Mouse (Mus musculus) neural tube, embryonic 15.5 days (tissue): ENCODE results near the gene Endog. TPM values are rescaled to one million over a fixed set of nuclear protein-coding genes. Genes with fewer than 3 reads are reported as not detected.

Experiments
- ATAC-seq: fragments of 200-750 bp; cut with Nextera tagmentation; 2 replicates; pipeline ENCODE4 v1.8.0; 2017; ENCODE audit warnings: mild to moderate bottlenecking, moderate TSS enrichment, moderate library complexity; ENCODE audit not compliant: low FRiP score
- H3K27ac ChIP-seq: fragments of 300-500 bp; sonication (generic); replicated peaks from 2 replicates; pipeline ENCODE4 v1.5.1; 2015; ENCODE audit warnings: mild to moderate bottlenecking, inconsistent platforms
- H3K27me3 ChIP-seq: fragments of 300-500 bp; sonication (generic); replicated peaks from 2 replicates; pipeline ENCODE4 v1.6.1; 2015; ENCODE audit warnings: inconsistent platforms
- H3K36me3 ChIP-seq: fragments of 300-500 bp; sonication (generic); 2 replicates; pipeline ENCODE4 v1.6.1; 2015; ENCODE audit warnings: inconsistent platforms
- H3K4me1 ChIP-seq: fragments of 300-500 bp; sonication (generic); 2 replicates; pipeline ENCODE4 v1.6.1; 2015; ENCODE audit warnings: inconsistent platforms
- H3K4me2 ChIP-seq: fragments of 300-500 bp; sonication (generic); 2 replicates; pipeline ENCODE4 v1.6.1; 2015; ENCODE audit warnings: inconsistent platforms, mild to moderate bottlenecking, moderate library complexity
- H3K4me3 ChIP-seq: fragments of 300-500 bp; sonication (generic); replicated peaks from 2 replicates; pipeline ENCODE4 v1.5.1; 2015; ENCODE audit warnings: mild to moderate bottlenecking, inconsistent platforms
- H3K9ac ChIP-seq: fragments of 300-500 bp; sonication (generic); replicated peaks from 2 replicates; pipeline ENCODE4 v1.6.1; 2015; ENCODE audit warnings: mild to moderate bottlenecking, inconsistent platforms
- H3K9me3 ChIP-seq: fragments of 300-500 bp; sonication (generic); replicated peaks from 2 replicates; pipeline ENCODE4 v1.6.1; 2016; ENCODE audit warnings: inconsistent platforms
- WGBS: fragments of 180-500 bp; shearing (Covaris S2); methylation state at CpG from one replicate; pipeline ENCODE4 v1.1.7; 2015; ENCODE audit warnings: mixed read lengths; 5-methylcytosine and 5-hydroxymethylcytosine counted together
- polyA plus RNA-seq: library from polyadenylated mRNA; unstranded; fragments of >200 nt; fragmentation: Nextera tagmentation; extraction: Ambion mirVana; gene quantifications from 2 replicates; pipeline ENCODE4 v1.2.1, GENCODE M21; 2015

The Endog gene
- polyA plus RNA-seq, 1 experiment from 2014 or later = 27.1 TPM

DNA sequence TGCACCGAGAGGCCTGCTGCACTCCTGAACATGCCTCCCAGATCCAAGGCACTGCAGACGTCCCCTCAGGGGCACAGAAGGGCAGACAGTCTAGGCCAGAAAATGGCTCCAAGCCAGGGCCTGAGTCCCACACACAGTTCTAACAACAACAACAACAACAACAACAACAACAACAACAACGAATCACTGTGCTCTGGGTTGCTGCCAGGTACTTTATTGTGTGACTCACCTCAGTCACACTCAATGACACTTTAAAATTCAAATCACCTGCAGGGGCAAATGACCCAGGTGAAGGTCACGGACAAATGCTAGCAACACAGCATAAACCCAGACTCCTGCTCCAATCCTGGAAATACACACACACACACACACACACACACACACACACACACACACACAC lies 26.7 kb downstream of the Endog start:
- WGBS = 60% methylated on average over 4 of the region's 4 CpGs
- no peak for ATAC-seq

DNA sequence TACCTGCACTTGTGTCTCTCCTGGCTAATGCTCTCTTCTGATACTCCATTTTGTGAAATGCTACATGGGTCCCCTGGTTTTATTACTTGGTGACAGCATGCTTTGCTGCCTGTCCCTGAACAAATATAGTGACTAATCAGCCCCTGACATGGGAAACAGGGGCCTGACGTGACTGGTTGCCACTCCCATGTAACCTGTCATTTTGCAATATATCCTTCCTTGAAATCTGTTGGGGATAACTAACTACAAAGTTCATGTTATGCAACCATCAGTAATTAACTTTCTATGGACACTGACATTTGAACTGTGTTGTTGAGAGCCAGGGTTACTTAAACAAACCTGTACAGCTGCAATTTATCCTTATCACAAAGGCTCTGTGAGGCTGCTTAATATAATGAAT lies 28.7 kb downstream of the Endog start:
- no peaks in the 10 kb centered on the region for H3K27me3 ChIP-seq
- no peak overlapping the region for H3K4me3 ChIP-seq
- H3K9ac ChIP-seq = no peak overlapping the region
- H3K4me2 ChIP-seq = no peak overlapping the region
- H3K27ac ChIP-seq = no peak overlapping the region
- WGBS = 67% methylated on average over 1 of the region's 1 CpGs
- H3K4me1 ChIP-seq = peaks cover 11% of the 10 kb centered on the region
- H3K9me3 ChIP-seq = no peaks in the 10 kb centered on the region
- no peak for ATAC-seq
- H3K36me3 ChIP-seq = no peaks in the 10 kb centered on the region

More for the DNA sequence above, 26.7 kb downstream of the Endog start:
- no peaks in the 10 kb centered on the region for H3K36me3 ChIP-seq
- no peak overlapping the region for H3K4me2 ChIP-seq
- no peak overlapping the region for H3K27ac ChIP-seq
- H3K4me1 ChIP-seq = no peaks in the 10 kb centered on the region
- H3K4me3 ChIP-seq = no peak overlapping the region
- no peak overlapping the region for H3K9ac ChIP-seq
- H3K9me3 ChIP-seq = no peaks in the 10 kb centered on the region
- no peaks in the 10 kb centered on the region for H3K27me3 ChIP-seq

DNA sequence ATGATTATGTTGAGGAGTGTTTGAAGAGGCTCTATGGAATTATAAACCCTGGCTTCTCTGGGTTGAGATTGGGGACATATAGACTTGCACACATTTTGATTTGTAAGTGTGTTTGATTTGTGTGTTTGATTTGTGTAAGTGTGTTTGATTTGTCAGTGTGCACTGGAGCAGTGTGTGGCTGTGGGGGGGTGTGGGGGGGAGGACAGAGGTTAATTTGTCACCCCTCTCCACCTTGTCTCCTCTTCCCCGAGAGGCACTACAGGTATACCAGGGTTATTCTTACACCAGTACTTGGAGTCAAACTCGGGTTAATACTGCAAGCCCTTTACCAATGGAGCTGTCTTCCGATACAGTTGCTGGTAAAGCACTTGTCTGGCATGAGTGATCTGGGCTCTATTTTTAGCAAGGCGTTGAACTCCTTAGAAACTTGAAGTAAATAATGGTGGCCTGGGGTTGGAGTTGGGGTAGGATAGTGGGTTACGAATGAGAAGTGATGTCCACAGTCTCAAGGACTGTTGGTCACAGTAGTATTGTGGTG lies 29.2 kb downstream of the Endog start:
- Histone ChIP-seq H3K4me2 (no peak overlapping the region), H3K9me3 (no peaks in the 10 kb centered on the region), H3K4me1 (peaks cover 12% of the 10 kb centered on the region), H3K27me3 (no peaks in the 10 kb centered on the region), H3K4me3 (no peak overlapping the region), H3K9ac (no peak overlapping the region), H3K27ac (no peak overlapping the region), H3K36me3 (no peaks in the 10 kb centered on the region)
- 87% methylated on average over 5 of the region's 5 CpGs for whole genome bisulfite sequencing
- ATAC-seq = no peak

DNA sequence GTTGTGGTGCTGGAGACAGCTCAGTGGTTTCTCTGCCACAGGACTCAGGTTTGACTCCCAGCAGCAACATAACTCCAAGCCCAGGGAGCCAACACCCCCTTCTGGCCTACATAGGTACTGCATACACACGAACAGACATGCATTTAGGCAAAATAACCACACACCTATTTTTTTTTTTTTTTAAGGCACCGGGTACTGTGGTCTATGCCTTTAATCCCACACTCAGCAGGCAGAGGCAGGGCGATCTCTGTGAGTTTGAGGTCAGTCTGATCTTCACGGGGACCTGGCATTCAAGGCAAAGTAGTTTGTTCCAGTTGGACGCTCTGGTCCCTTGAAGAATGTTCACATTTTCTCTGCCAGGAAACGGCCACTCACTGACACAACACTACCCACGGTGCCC lies 32.1 kb downstream of the Endog start:
- Histone ChIP-seq H3K4me1 (peaks cover 22% of the 10 kb centered on the region), H3K27ac (no peak overlapping the region), H3K27me3 (no peaks in the 10 kb centered on the region), H3K4me3 (no peak overlapping the region), H3K4me2 (no peak overlapping the region), H3K9me3 (no peaks in the 10 kb centered on the region), H3K36me3 (no peaks in the 10 kb centered on the region), H3K9ac (no peak overlapping the region)
- WGBS = 80% methylated on average over 7 of the region's 7 CpGs
- ATAC-seq = no peak

DNA sequence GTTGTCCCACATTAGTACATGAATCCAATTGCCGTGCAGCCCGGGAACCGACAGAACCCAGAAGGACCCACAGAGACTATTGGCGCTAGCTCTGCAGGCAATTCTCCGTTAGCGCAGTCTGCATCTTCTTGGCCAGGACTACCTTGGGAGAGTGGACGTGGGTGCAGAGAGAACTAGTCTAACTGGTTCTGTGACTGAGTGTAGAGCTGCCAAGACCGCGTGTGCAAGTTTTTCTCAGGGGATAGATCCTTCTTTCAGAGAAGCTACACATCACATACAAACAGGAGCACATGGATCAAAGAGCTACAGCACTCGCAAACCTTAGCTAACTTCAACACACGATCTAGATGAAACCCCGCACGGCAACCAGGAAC lies 33.9 kb downstream of the Endog start:
- Histone ChIP-seq H3K27me3 (no peaks in the 10 kb centered on the region), H3K27ac (peak overlapping the region; percentile 86), H3K4me2 (peak overlapping the region; percentile 90), H3K4me3 (peak overlapping the region; percentile 85), H3K4me1 (peaks cover 22% of the 10 kb centered on the region), H3K36me3 (no peaks in the 10 kb centered on the region), H3K9ac (peak overlapping the region; percentile 67), H3K9me3 (no peaks in the 10 kb centered on the region)
- ATAC-seq = peak; percentile 76
- WGBS = 0% methylated on average over 13 of the region's 13 CpGs

DNA sequence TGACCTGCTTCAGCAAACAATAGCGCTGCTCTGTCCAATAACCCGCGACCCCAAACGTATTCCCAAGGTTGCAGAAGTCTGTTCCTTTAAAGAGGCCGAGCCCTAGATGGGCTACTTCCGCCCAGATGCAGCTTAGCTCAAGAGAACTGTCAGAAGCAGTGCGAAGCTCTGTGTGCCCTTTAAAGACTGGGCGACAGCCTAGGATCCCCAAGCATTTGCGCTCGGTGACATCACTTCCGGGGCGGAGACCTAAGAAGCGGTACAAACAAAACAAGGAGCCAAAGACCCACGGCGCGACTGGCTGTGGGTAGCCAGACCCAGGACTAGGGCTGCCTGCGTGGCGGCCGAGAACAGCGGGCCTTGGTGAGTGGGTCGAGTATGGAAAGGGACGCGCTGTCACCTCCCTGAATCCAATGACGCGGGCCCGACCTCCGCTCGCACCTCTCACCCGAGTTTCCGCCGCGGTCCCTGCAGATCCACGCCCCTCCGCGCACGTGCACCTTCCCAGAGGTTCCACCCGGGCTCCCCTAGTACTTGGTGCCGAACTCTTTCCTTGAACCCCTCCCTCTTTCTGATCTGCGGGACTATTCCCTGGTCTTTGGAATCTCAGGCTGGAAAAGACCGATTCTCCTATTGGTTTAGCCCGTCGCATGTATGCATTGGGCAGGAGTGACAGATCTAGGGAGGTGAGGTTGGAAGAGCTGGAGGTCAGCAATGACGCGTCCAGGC lies 34.5 kb downstream of the Endog start, which contains the start of gene Kyat1:
Gene Kyat1, minus strand, starts transcription at position 219 of the 729 bp plus-strand sequence.
- Histone ChIP-seq H3K9ac (peak within 1 kb of the TSS; percentile 67), H3K9me3 (no peaks in the 10 kb centered on the region), H3K4me2 (peak within 1 kb of the TSS; percentile 90), H3K36me3 (no peaks in the 10 kb centered on the region), H3K4me1 (peaks cover 22% of the 10 kb centered on the region), H3K27ac (peak within 1 kb of the TSS; percentile 86), H3K27me3 (no peaks in the 10 kb centered on the region), H3K4me3 (peak within 1 kb of the TSS; percentile 85)
- peak; percentile 98 for ATAC-seq
- under 1% methylated on average over 44 of the region's 44 CpGs for WGBS

DNA sequence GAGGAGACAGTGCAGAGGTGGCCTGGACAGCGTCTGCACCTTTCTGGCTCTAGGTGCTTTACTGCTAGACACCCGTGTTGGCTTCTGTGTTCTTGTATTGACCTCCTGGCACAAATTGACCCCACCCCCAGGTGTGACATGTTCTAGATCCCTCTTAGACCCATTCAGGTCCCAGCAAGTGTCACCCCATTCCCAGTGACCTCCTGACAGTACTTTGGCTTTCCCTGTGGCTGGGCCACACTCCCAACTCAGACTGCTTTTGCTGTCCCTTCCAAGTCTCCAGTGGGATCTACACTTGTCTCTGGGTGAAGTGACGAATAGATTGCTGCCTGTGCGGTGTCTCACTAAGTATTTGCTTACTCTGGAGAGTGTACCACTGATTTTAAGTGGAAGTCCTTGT lies 36.1 kb downstream of the Endog start:
- Histone ChIP-seq H3K9ac (0 out of 2 replicates have a peak overlapping the region, but pooled peaks have one; percentile 5), H3K36me3 (no peaks in the 10 kb centered on the region), H3K4me3 (no peak overlapping the region), H3K9me3 (no peaks in the 10 kb centered on the region), H3K27ac (no peak overlapping the region), H3K4me2 (no peak overlapping the region), H3K4me1 (peaks cover 22% of the 10 kb centered on the region), H3K27me3 (no peaks in the 10 kb centered on the region)
- ATAC-seq = no peak
- WGBS = 95% methylated on average over 4 of the region's 4 CpGs

DNA sequence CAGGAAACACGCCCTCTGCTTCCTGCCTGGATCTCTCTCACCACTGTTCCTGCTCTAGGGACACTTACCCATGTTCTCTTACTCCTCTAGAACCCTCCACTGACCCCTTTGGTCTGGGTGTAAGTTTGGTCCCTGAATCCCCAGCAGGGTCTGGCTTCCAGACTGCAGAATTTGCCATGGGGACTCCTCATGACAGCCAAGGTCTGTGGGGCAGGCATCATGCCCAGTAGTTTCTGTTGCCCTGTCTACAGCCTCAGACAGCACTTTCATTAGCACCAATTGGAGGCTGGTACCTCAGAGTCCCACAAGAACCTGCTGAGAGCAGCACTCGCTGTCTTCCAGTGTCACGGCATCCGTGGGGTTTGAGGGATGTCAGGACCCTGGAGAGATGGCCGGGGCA lies 36.6 kb downstream of the Endog start:
- H3K4me1 ChIP-seq = peaks cover 22% of the 10 kb centered on the region

DNA sequence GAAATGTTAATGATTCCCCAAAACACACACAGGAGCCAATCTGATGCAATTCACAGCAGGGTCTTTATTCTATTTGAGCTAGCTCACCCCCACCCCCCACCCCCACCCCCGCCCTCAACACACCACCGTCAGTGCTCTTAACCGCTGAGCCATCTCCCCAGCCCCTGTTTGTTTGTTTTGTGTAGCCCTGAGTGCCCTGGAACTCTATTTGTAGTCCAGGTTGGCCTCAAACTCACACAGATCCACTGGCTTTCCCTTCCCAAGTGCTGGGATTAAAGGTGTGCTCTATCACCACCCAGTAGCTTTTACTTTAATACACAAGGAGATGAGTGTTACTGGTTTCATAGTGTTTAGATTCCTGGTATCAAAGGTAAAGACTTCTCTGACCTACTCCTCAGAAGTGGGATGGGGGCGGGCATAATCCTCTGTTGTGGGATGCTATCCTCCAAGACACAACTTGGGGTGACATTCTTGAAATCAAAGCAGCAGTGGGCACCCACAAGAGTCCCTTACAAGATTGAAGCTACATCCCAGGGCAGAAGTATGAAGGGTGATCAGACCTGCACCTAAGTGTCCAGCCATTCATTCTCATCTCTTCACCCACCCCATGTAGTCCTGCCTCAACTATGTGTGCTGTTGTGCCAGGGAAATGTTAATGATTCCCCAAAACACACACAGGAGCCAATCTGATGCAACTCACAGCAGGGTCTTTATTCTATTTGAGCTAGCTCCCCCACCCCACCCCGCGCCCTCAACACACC lies 40.3 kb downstream of the Endog start:
- ATAC-seq = no peak
- Histone ChIP-seq H3K4me1 (peaks cover 4% of the 10 kb centered on the region), H3K27ac (no peak overlapping the region), H3K9ac (no peak overlapping the region), H3K4me2 (no peak overlapping the region), H3K36me3 (no peaks in the 10 kb centered on the region), H3K27me3 (no peaks in the 10 kb centered on the region), H3K9me3 (no peaks in the 10 kb centered on the region), H3K4me3 (no peak overlapping the region)
- 59% methylated on average over 6 of the region's 6 CpGs for WGBS

More for the DNA sequence above, 36.6 kb downstream of the Endog start:
- H3K36me3 ChIP-seq = no peaks in the 10 kb centered on the region
- ATAC-seq = no peak
- H3K9me3 ChIP-seq = no peaks in the 10 kb centered on the region
- no peak overlapping the region for H3K9ac ChIP-seq
- no peak overlapping the region for H3K4me2 ChIP-seq
- H3K27ac ChIP-seq = no peak overlapping the region
- no peak overlapping the region for H3K4me3 ChIP-seq
- no peaks in the 10 kb centered on the region for H3K27me3 ChIP-seq
- WGBS = 76% methylated on average over 5 of the region's 5 CpGs

DNA sequence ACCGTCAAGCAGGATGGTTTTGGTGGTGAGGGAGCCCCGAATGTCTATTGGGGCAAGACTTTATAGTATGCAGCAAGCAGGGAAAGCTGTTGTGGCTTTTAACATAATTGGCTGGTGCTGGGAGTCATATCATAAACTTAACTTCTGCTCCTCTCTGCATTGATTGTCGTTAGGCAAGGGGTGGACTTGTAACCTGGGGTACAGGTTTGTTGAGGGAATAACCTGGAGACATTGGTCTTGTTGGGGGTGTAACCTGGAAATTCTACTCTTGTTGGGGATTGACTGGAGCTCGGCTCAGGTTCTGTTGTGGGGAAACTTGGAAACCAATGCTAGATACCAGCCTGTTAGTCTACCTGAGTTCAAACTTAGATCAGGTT lies 40.9 kb downstream of the Endog start:
- Histone ChIP-seq H3K9ac (no peak overlapping the region), H3K27ac (no peak overlapping the region), H3K9me3 (no peaks in the 10 kb centered on the region), H3K36me3 (no peaks in the 10 kb centered on the region), H3K4me1 (no peaks in the 10 kb centered on the region), H3K27me3 (no peaks in the 10 kb centered on the region), H3K4me2 (no peak overlapping the region), H3K4me3 (no peak overlapping the region)
- ATAC-seq = no peak
- WGBS = 75% methylated on average over 4 of the region's 4 CpGs

DNA sequence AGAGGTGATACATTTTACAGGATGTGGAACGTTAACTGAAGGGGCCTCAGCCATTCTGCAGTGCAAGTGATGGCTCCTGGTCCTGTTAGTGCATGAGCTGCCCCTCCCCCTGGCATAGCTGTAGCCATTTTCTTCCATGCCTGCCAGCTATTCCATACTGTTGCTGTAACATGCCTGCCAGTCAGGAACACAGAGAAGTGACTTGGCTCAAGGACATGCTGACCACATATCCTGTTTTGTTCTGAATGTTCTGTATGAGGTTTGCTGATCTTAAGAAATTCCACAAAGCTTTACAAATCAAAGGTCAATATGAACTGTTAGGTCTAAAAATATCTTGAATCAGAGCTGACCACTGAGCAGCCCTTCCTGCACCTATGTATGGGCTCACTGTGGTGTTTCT lies 41.7 kb downstream of the Endog start:
- Histone ChIP-seq H3K27me3 (no peaks in the 10 kb centered on the region), H3K27ac (no peak overlapping the region), H3K4me3 (no peak overlapping the region), H3K9ac (no peak overlapping the region), H3K9me3 (no peaks in the 10 kb centered on the region), H3K4me1 (no peaks in the 10 kb centered on the region), H3K4me2 (no peak overlapping the region), H3K36me3 (no peaks in the 10 kb centered on the region)
- no peak for ATAC-seq
- WGBS = 70% methylated on average over 1 of the region's 1 CpGs

DNA sequence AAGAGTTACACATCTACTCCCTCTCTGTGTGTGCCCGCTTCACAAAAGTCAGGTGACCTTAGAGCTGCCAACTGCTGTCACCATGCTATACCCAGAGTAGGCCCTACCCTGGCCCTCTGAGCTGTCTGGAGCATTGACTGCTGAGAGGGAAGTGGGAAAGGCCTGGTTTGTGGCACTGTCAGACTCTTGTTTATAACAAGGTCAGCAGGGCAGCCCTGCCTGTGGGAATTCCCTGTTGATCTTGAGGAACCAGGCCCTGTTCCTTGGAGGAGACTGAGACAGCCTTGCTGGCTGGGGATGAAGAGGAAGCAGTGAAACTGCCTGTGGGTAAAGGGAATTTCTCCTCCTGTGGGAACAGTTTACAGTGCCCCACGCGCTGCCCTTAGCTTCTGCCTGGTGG lies 43.5 kb downstream of the Endog start:
- H3K4me3 ChIP-seq = no peak overlapping the region
- H3K27me3 ChIP-seq = no peaks in the 10 kb centered on the region
- no peak overlapping the region for H3K27ac ChIP-seq
- no peak overlapping the region for H3K9ac ChIP-seq
- no peaks in the 10 kb centered on the region for H3K9me3 ChIP-seq
- no peak for ATAC-seq
- no peaks in the 10 kb centered on the region for H3K4me1 ChIP-seq
- H3K36me3 ChIP-seq = no peaks in the 10 kb centered on the region
- no peak overlapping the region for H3K4me2 ChIP-seq
- 82% methylated on average over 3 of the region's 3 CpGs for WGBS
